Mouse (Mus musculus): ENCODE measurements around the gene Slc22a16. TPM values are rescaled to one million over a fixed set of nuclear protein-coding genes. Genes with fewer than 3 reads are reported as not detected.
A peak's percentile ranks its signal among the peaks of the same experiment; 100 is the strongest.
"Not testable (repeated sequence)": the region's sequence is repeated elsewhere in the genome, so short reads cannot be mapped to it uniquely, and the experiment has no call there.

Gene Slc22a16
- polyA plus RNA-seq, 1 experiment: not detected

DNA sequence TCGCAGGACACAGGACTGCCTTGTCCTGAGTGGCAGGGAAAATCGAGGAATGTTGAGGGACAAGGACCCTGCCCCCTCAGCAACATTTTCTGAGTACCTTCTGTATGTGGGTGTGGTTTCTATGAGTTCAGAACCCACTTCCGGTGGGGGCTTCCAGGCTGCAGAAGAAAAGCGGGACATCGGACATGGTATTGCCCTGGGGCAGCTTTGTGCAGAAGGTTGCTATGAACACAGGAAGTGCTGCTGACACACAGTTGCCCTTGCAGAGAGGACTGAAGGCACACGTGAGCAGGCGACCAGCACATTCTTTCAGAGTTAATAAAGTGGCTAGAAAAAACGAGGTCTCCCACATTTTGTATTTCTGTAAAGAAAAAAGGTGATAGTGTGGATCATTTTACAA, 42.6 kb upstream of the Slc22a16 start:
- H3K4me1 ChIP-seq (ENCODE audit: control insufficient read depth, insufficient read depth, low read length): peaks cover 12% of the 10 kb centered on the region
- no peak for TF ChIP-seq POLR2A (IDR thresholded peaks at IDR 0.05; ENCODE audit: borderline replicate concordance, control insufficient read depth, low read depth, low read length)
- TF ChIP-seq CTCF (IDR thresholded peaks at IDR 0.05; ENCODE audit: control insufficient read depth, insufficient read depth, low read length): no peak
- no peak overlapping the region for H3K4me3 ChIP-seq (replicated peaks; ENCODE audit: control insufficient read depth, low read depth, low read length)
- H3K27ac ChIP-seq (ENCODE audit: control insufficient read depth, insufficient read depth, low read depth, low read length, poor library complexity): no peak overlapping the region
- 2% methylated on average over 8 of the region's 8 CpGs for WGBS

DNA sequence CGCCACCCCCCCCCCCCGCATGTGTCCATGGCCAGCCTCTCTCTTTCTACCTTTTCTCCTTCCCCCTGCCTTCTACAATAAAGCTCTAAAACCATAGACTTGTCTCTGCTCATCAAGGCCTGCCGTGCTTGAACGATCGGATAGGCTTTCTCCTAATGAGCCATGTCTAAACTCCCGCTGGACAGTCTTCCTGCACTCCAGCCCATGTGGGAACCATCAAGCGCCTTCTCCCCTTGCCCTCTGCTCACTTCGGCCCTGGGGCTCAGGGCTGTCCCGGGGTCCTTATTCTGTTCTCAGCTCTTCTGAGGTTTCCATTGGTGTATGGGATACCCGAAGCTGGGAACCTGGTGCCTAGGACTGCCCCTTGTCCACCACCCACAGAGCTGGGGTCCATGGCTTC, 41.5 kb upstream of the Slc22a16 start:
- no peak overlapping the region for H3K4me3 ChIP-seq (replicated peaks; ENCODE audit: control insufficient read depth, low read depth, low read length)
- H3K27ac ChIP-seq (ENCODE audit: control insufficient read depth, insufficient read depth, low read depth, low read length, poor library complexity): no peak overlapping the region
- no peak for TF ChIP-seq POLR2A (IDR thresholded peaks at IDR 0.05; ENCODE audit: borderline replicate concordance, control insufficient read depth, low read depth, low read length)
- TF ChIP-seq CTCF (IDR thresholded peaks at IDR 0.05; ENCODE audit: control insufficient read depth, insufficient read depth, low read length): no peak
- WGBS: 83% methylated on average over 9 of the region's 10 CpGs
- H3K4me1 ChIP-seq (ENCODE audit: control insufficient read depth, insufficient read depth, low read length): peaks cover 8% of the 10 kb centered on the region

DNA sequence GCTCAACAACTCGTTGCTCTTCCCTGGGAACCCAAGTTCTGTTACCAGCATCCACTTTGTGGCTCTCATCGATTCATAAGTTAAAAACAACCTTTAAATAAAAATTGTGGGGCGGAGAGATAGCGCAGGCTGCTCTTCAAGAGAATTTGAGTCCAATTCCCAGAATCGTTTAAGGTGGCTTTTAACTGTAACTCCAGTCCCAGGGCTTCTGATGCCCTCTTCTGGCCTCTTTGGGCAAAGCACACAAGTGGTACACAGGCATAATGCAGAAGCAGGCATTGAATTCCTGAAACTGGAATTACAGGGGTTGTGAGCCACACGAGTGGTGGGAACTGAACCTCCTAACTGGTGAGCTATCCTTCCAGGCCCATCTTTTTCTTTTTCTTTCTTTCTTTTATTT, 40.5 kb upstream of the Slc22a16 start:
- H3K4me1 ChIP-seq (ENCODE audit: control insufficient read depth, insufficient read depth, low read length): peaks cover 8% of the 10 kb centered on the region
- H3K4me3 ChIP-seq (replicated peaks; ENCODE audit: control insufficient read depth, low read depth, low read length): no peak overlapping the region
- 13% methylated on average over 6 of the region's 6 CpGs for WGBS
- TF ChIP-seq CTCF (IDR thresholded peaks at IDR 0.05; ENCODE audit: control insufficient read depth, insufficient read depth, low read length): peak; percentile 61
- TF ChIP-seq POLR2A (IDR thresholded peaks at IDR 0.05; ENCODE audit: borderline replicate concordance, control insufficient read depth, low read depth, low read length): no peak
- H3K27ac ChIP-seq (ENCODE audit: control insufficient read depth, insufficient read depth, low read depth, low read length, poor library complexity): no peak overlapping the region

DNA sequence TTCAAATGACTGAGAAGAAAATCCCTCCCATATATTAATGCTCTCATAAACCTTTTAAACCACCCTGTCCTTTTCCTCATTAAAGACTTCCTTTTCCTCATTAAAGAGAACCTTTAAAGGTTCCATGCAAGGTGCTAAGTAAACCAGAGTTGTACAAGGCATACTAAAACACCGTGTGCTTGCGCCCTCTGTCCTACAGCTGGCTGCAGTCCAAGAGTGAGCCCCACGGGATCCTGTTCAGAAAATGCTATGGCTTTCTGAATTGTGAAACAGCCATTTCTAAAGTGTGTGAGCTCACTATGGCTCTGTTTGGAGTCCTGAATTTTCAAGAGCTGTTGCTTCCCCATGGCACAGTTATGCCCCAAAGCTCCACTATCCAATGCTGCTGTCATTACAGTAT, 39.5 kb upstream of the Slc22a16 start:
- no peak overlapping the region for H3K27ac ChIP-seq (ENCODE audit: control insufficient read depth, insufficient read depth, low read depth, low read length, poor library complexity)
- WGBS: 38% methylated on average over 3 of the region's 3 CpGs
- H3K4me3 ChIP-seq (replicated peaks; ENCODE audit: control insufficient read depth, low read depth, low read length): no peak overlapping the region
- TF ChIP-seq CTCF (IDR thresholded peaks at IDR 0.05; ENCODE audit: control insufficient read depth, insufficient read depth, low read length) (no peak), POLR2A (IDR thresholded peaks at IDR 0.05; ENCODE audit: borderline replicate concordance, control insufficient read depth, low read depth, low read length) (no peak)
- peaks cover 8% of the 10 kb centered on the region for H3K4me1 ChIP-seq (ENCODE audit: control insufficient read depth, insufficient read depth, low read length)

DNA sequence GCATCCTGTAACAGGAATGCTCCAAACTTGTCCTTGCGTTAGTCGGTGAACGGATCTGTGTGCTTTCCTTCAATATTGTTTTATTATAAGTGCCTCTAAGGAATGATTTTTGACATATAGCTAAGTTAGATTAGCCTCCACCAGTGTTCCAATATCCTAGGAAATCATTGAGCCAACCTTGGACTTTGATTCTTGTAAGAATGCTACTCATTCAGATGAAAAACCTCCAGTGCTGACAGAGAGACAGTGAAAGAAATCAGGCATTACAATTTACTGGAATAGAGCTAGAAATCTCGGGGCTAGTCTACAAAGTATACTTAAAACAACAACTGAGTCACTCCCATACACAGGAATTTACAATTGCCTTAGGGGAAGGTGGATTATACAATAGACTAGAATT, 37.5 kb upstream of the Slc22a16 start:
- not testable (repeated sequence) for H3K27ac ChIP-seq (ENCODE audit: control insufficient read depth, insufficient read depth, low read depth, low read length, poor library complexity); H3K4me1 ChIP-seq (ENCODE audit: control insufficient read depth, insufficient read depth, low read length); H3K4me3 ChIP-seq (replicated peaks; ENCODE audit: control insufficient read depth, low read depth, low read length)
- 92% methylated on average over 4 of the region's 4 CpGs for WGBS

DNA sequence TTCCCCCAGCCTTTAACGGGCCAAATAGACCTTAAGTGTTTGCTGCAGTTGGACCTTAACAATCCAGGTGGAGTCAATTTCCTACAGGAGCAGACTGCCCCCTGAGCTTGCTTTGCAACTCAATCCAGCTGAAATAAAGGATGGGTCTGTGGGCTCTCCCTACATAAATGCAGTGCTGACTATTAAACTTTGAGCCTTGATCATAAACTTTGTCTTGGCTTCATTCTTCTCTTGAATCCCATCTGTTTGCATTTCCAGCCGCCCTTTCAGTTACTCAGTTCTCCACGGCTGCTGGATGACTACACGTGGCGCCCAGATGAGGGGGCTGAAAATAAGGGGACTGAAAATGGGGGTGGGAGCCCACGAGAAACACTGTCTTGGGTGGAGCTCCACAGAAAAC, 28.8 kb upstream of the Slc22a16 start:
- TF ChIP-seq POLR2A (IDR thresholded peaks at IDR 0.05; ENCODE audit: borderline replicate concordance, control insufficient read depth, low read depth, low read length): no peak
- no peak for TF ChIP-seq CTCF (IDR thresholded peaks at IDR 0.05; ENCODE audit: control insufficient read depth, insufficient read depth, low read length)
- 85% methylated on average over 6 of the region's 6 CpGs for WGBS

DNA sequence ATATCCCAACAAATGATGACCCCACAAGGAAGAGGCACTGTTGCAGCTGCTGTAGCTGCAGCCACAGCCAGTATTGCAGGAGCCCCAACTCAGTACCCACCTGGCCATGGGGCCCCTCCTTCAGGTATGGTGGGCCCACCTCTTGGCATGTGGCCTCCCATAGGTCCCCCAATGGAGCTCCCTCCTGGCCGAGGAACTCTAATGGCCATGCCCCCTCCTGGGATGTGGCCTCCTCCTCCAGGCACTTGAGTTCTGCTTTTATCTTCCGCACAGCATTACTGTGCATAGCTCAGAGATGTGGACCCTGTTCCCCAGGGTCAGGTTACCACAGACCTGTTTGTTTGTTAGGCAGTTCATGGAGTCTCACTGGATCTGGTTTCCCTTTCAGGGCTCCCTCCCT, 20.8 kb upstream of the Slc22a16 start:
- TF ChIP-seq CTCF (IDR thresholded peaks at IDR 0.05; ENCODE audit: control insufficient read depth, insufficient read depth, low read length) (no peak), POLR2A (IDR thresholded peaks at IDR 0.05; ENCODE audit: borderline replicate concordance, control insufficient read depth, low read depth, low read length) (no peak)
- 79% methylated on average over 2 of the region's 2 CpGs for WGBS
- Histone ChIP-seq H3K4me3 (replicated peaks; ENCODE audit: control insufficient read depth, low read depth, low read length) (no peak overlapping the region), H3K4me1 (ENCODE audit: control insufficient read depth, insufficient read depth, low read length) (no peaks in the 10 kb centered on the region), H3K27ac (ENCODE audit: control insufficient read depth, insufficient read depth, low read depth, low read length, poor library complexity) (no peak overlapping the region)

More for the DNA sequence above, 28.8 kb upstream of the Slc22a16 start:
- no peak overlapping the region for H3K4me3 ChIP-seq (replicated peaks; ENCODE audit: control insufficient read depth, low read depth, low read length)
- H3K4me1 ChIP-seq (ENCODE audit: control insufficient read depth, insufficient read depth, low read length): no peaks in the 10 kb centered on the region
- no peak overlapping the region for H3K27ac ChIP-seq (ENCODE audit: control insufficient read depth, insufficient read depth, low read depth, low read length, poor library complexity)

DNA sequence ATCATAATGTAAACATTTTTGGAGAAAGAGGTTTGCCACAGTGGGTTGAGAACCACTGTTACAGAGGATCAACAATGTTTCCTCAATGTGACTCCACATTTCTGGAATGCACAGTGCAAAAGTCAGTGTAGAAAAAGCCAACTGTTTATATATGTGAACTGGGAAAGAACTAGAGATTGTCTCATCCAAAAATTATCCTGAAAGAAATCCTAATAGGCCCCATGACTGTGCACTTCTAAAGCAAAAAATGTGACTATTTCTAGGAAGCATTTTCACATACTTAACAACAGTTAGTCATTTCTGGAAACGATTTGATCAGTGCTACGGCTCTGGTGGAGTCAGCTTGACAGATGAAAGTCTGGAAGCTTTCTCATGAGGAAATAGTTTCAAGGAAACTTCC, 18.3 kb upstream of the Slc22a16 start:
- WGBS: 70% methylated on average over 2 of the region's 2 CpGs
- TF ChIP-seq POLR2A (IDR thresholded peaks at IDR 0.05; ENCODE audit: borderline replicate concordance, control insufficient read depth, low read depth, low read length) (no peak), CTCF (IDR thresholded peaks at IDR 0.05; ENCODE audit: control insufficient read depth, insufficient read depth, low read length) (no peak)
- Histone ChIP-seq H3K4me3 (replicated peaks; ENCODE audit: control insufficient read depth, low read depth, low read length) (no peak overlapping the region), H3K4me1 (ENCODE audit: control insufficient read depth, insufficient read depth, low read length) (no peaks in the 10 kb centered on the region), H3K27ac (ENCODE audit: control insufficient read depth, insufficient read depth, low read depth, low read length, poor library complexity) (no peak overlapping the region)

DNA sequence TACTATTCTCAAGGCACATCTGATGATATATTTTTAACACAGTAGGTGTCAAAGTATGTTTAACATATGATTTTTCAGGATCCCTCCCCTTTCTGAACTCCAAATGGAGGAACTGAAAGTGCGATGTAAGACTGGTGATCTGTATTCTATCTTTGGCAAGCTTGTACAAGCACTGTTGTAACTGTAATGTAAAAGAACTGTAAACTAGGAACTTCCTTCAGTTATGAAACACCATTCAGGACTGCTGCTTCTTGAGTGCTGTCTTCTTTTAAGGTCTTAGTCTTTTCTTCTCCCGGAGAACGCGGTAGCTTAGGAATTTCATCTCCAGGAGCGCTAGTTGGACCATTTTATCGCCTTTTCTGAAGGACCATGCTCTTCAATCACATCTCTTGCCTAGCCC, 4.4 kb upstream of the Slc22a16 start:
- not testable (repeated sequence) for H3K4me3 ChIP-seq (replicated peaks; ENCODE audit: control insufficient read depth, low read depth, low read length); H3K27ac ChIP-seq (ENCODE audit: control insufficient read depth, insufficient read depth, low read depth, low read length, poor library complexity); H3K4me1 ChIP-seq (ENCODE audit: control insufficient read depth, insufficient read depth, low read length)
- WGBS: 86% methylated on average over 6 of the region's 6 CpGs

Measured in bone marrow, adult 2 months (tissue).